Mouse (Mus musculus) neural tube, embryonic 14.5 days (tissue): Measurements from ENCODE around the gene Usp12. TPM values are rescaled to one million over a fixed set of nuclear protein-coding genes. Genes with fewer than 3 reads are reported as not detected.
"Not testable (repeated sequence)": the region's sequence is repeated elsewhere in the genome, so short reads cannot be mapped to it uniquely, and the experiment has no call there.

Experiments used
- ATAC-seq: fragments of 200-750 bp; cut with Nextera tagmentation; 2 replicates; pipeline ENCODE4 v1.8.0; 2017; ENCODE audit warnings: low read depth, mild to moderate bottlenecking, moderate TSS enrichment, moderate library complexity
- H3K27ac ChIP-seq: fragments of 300-500 bp; sonication (generic); 2 replicates; pipeline ENCODE4 v1.5.1; 2014; ENCODE audit warnings: low read depth, mild to moderate bottlenecking, control low read depth, low read length, moderate library complexity, mixed read lengths
- H3K27me3 ChIP-seq: fragments of 300-500 bp; sonication (generic); 2 replicates; pipeline ENCODE4 v1.6.1; 2014; ENCODE audit warnings: low read length; ENCODE audit not compliant: control insufficient read depth, insufficient read depth
- H3K36me3 ChIP-seq: fragments of 300-500 bp; sonication (generic); 2 replicates; pipeline ENCODE4 v1.6.1; 2014; ENCODE audit warnings: low read length, mixed read lengths; ENCODE audit not compliant: control insufficient read depth, insufficient read depth
- H3K4me1 ChIP-seq: fragments of 300-500 bp; sonication (generic); 2 replicates; pipeline ENCODE4 v1.6.1; 2014; ENCODE audit warnings: low read length; ENCODE audit not compliant: control insufficient read depth, insufficient read depth
- H3K4me2 ChIP-seq: fragments of 300-500 bp; sonication (generic); 2 replicates; pipeline ENCODE4 v1.6.1; 2014; ENCODE audit warnings: mild to moderate bottlenecking, low read depth, low read length, control low read depth
- H3K4me3 ChIP-seq: fragments of 300-500 bp; sonication (generic); 2 replicates; pipeline ENCODE4 v1.5.1; 2014; ENCODE audit warnings: low read depth, low read length, control low read depth, mixed read lengths
- H3K9ac ChIP-seq: fragments of 300-500 bp; sonication (generic); replicated peaks from 2 replicates; pipeline ENCODE4 v1.6.1; 2014; ENCODE audit warnings: low read depth, mild to moderate bottlenecking, control low read depth, low read length, mixed read lengths
- H3K9me3 ChIP-seq: fragments of 300-500 bp; sonication (generic); 2 replicates; pipeline ENCODE4 v1.6.1; 2016; ENCODE audit warnings: low read length; ENCODE audit not compliant: control insufficient read depth
- WGBS: fragments of 180-500 bp; shearing (Covaris S2); extraction: QIAGEN DNeasy Blood & Tissue Kit; methylation state at CpG from one replicate; pipeline ENCODE4 v1.1.7; 2014; 5-methylcytosine and 5-hydroxymethylcytosine counted together
- polyA plus RNA-seq: library from polyadenylated mRNA; unstranded; fragments of >200 nt; fragmentation: Nextera tagmentation; extraction: Ambion mirVana; gene quantifications from 2 replicates; pipeline ENCODE4 v1.2.1, GENCODE M21; 2014

The Usp12 gene
- polyA plus RNA-seq, 1 experiment from 2014 or later: 11.5 TPM

DNA sequence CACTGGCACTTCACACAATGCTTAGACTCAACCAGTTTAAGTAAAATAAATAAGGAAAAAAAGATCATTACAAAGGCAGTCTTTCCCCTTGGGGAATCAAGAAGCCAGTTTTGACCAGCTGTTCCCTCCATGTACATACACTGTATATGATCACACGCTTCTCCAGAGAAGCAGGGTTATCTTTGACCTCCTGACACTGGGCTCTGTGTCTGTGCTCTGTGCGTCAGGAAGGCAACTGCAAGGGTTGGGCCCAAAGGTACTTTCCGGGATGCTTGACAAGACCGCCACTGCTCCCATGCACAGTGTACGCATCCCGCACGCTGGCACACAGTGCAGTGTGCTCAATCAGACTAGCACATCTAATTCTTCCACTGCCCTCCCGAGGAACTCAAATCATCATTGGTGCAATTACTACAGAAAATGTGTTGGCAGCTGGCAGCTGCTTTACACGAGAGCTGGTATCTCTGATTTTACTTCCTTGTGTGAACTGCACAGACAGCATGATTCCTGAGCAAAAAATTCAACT, 57.8 kb downstream of the Usp12 start:
- ATAC-seq: 0 out of 2 replicates have a peak, but pooled peaks have one; percentile 38
- no peaks in the 10 kb centered on the region for H3K4me1 ChIP-seq
- H3K27me3 ChIP-seq: no peaks in the 10 kb centered on the region
- no peak overlapping the region for H3K4me2 ChIP-seq
- no peaks in the 10 kb centered on the region for H3K9me3 ChIP-seq
- 61% methylated on average over 9 of the region's 9 CpGs for WGBS
- H3K4me3 ChIP-seq: no peak overlapping the region
- H3K36me3 ChIP-seq: peaks cover 31% of the 10 kb centered on the region
- H3K9ac ChIP-seq: no peak overlapping the region
- no peak overlapping the region for H3K27ac ChIP-seq

GRCm38 (mm10) chr5:146736348-146736747, 58.5 kb downstream of the Usp12 start:
- Histone ChIP-seq H3K4me1 (no peaks in the 10 kb centered on the region), H3K9me3 (no peaks in the 10 kb centered on the region), H3K27me3 (no peaks in the 10 kb centered on the region), H3K9ac (no peak overlapping the region), H3K4me2 (no peak overlapping the region), H3K27ac (no peak overlapping the region), H3K4me3 (no peak overlapping the region), H3K36me3 (peaks cover 31% of the 10 kb centered on the region)
- no peak for ATAC-seq
- WGBS: 78% methylated on average over 18 of the region's 18 CpGs

GRCm38 (mm10) chr5:146735054-146735453, 59.8 kb downstream of the Usp12 start:
- not testable (repeated sequence) for ATAC-seq, H3K9ac ChIP-seq, H3K27ac ChIP-seq, H3K4me2 ChIP-seq, H3K4me1 ChIP-seq, H3K27me3 ChIP-seq, H3K9me3 ChIP-seq, H3K4me3 ChIP-seq
- WGBS: 100% methylated on average over 1 of the region's 9 CpGs
- peaks cover 29% of the 10 kb centered on the region for H3K36me3 ChIP-seq

DNA sequence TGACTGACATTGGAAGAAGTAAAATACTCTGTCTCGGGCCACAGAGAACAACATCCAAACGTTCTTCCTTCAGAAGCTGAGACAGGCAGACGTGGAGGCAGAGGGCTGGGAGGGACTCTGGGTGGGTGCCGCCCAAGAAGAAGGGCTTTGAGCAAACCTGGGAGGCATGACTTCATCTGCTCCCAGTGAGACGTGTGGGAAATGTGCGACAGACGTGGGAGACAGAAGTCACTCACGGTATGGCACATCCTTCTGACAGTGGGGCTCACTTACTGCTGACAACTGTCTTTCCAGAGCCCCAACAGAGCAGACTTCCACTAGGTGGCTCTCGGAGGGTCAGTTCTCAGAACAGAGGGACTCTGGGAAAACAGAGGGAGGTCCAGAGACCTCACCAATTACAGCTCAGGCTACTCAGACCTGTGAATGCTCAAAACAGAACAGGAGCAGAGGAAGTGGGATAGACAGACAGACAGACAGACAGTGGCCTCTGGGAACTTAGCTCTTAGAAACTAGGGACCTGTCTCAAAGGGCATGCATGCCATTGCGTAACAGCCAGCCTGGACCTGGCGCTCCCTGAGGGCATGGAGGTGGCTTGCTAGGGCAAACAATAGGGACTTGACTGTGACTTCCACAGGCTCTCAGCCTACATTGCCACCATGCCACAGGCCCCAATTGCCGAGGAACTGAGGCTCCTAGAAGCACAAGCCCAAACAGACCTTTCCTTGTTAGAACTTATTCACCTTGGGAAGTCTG, 60.7 kb downstream of the Usp12 start:
- ATAC-seq: no peak

DNA sequence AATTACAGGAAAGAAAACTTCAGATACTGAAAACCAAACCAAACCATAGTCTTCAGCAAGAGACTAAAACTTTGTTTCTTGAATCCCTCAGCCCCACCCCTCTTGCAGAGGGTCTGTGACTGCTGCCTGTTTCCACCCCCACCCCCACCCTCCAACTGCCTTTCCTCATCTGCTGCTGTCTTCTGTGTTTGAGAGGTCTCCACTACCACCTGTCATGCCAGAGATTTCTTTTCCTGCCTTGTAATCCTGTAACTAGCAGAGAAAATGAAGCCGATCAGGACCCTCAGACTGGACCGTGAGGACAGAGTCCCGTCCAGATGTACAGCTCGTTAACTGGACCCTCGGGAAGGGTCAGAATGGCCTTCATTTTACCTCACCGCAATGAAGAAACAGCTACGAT, 61.4 kb downstream of the Usp12 start:
- no peaks in the 10 kb centered on the region for H3K9me3 ChIP-seq
- H3K9ac ChIP-seq: no peak overlapping the region
- no peak overlapping the region for H3K4me3 ChIP-seq
- H3K4me1 ChIP-seq: no peaks in the 10 kb centered on the region
- WGBS: 79% methylated on average over 7 of the region's 7 CpGs
- H3K27ac ChIP-seq: no peak overlapping the region
- no peak for ATAC-seq
- no peaks in the 10 kb centered on the region for H3K27me3 ChIP-seq
- peaks cover 19% of the 10 kb centered on the region for H3K36me3 ChIP-seq
- no peak overlapping the region for H3K4me2 ChIP-seq

More for the DNA sequence above, 60.7 kb downstream of the Usp12 start:
- 79% methylated on average over 12 of the region's 12 CpGs for WGBS
- H3K9ac ChIP-seq: no peak overlapping the region
- H3K4me3 ChIP-seq: no peak overlapping the region
- peaks cover 20% of the 10 kb centered on the region for H3K36me3 ChIP-seq
- no peak overlapping the region for H3K27ac ChIP-seq
- H3K27me3 ChIP-seq: no peaks in the 10 kb centered on the region
- no peaks in the 10 kb centered on the region for H3K9me3 ChIP-seq
- H3K4me2 ChIP-seq: no peak overlapping the region
- H3K4me1 ChIP-seq: no peaks in the 10 kb centered on the region

DNA sequence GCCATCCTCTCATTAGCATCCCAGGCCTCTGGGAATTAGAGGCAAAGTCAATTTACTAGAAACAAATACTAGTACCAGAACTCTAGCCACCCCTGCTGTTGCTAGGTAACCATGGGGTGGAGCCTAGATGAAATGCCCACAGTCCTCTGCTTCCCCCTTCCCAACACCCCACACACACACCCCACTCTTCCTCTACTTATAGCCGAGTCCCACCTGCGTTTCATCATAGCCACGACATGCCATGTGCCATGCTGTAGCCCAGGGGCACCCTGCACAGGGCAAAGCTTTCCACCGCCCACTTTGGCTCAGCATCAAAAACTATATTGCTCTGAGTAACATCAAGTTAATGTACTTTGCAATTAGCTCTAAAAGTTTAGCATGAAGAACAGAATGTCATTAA, 67.8 kb downstream of the Usp12 start:
- no peak overlapping the region for H3K4me2 ChIP-seq
- 0 out of 2 replicates have a peak, but pooled peaks cover 4% of the 10 kb centered on the region for H3K4me1 ChIP-seq
- H3K4me3 ChIP-seq: no peak overlapping the region
- H3K9me3 ChIP-seq: no peaks in the 10 kb centered on the region
- no peak overlapping the region for H3K9ac ChIP-seq
- no peaks in the 10 kb centered on the region for H3K27me3 ChIP-seq
- H3K36me3 ChIP-seq: no peaks in the 10 kb centered on the region
- WGBS: 70% methylated on average over 4 of the region's 4 CpGs
- peak; percentile 44; the same call in 1 of the 2 replicates for ATAC-seq
- H3K27ac ChIP-seq: no peak overlapping the region

- H3K9ac ChIP-seq: no peak overlapping the region
- 71% methylated on average over 3 of the region's 3 CpGs for WGBS
- H3K27me3 ChIP-seq: no peaks in the 10 kb centered on the region
- no peak overlapping the region for H3K4me3 ChIP-seq
- 0 out of 2 replicates have a peak, but pooled peaks cover 4% of the 10 kb centered on the region for H3K4me1 ChIP-seq
- ATAC-seq: no peak
- H3K27ac ChIP-seq: no peak overlapping the region
- no peaks in the 10 kb centered on the region for H3K36me3 ChIP-seq
- H3K9me3 ChIP-seq: no peaks in the 10 kb centered on the region
- H3K4me2 ChIP-seq: no peak overlapping the region
These were observed 69.8 kb downstream of the Usp12 start for GRCm38 (mm10) chr5:146724956-146725355.

GRCm38 (mm10) chr5:146723452-146723851, 71.4 kb downstream of the Usp12 start:
- Histone ChIP-seq H3K4me1 (0 out of 2 replicates have a peak, but pooled peaks cover 4% of the 10 kb centered on the region), H3K4me2 (no peak overlapping the region), H3K27ac (no peak overlapping the region), H3K9me3 (no peaks in the 10 kb centered on the region), H3K27me3 (no peaks in the 10 kb centered on the region), H3K4me3 (no peak overlapping the region), H3K9ac (no peak overlapping the region), H3K36me3 (no peaks in the 10 kb centered on the region)
- ATAC-seq: no peak
- 94% methylated on average over 5 of the region's 5 CpGs for WGBS

GRCm38 (mm10) chr5:146722226-146722625, 72.6 kb downstream of the Usp12 start:
- 47% methylated on average over 14 of the region's 14 CpGs for WGBS
- ATAC-seq: no peak

More at GRCm38 (mm10) chr5:146722226-146722625, 72.6 kb downstream of the Usp12 start:
- no peak overlapping the region for H3K4me3 ChIP-seq
- H3K9ac ChIP-seq: no peak overlapping the region
- no peak overlapping the region for H3K4me2 ChIP-seq
- peak overlapping the region; percentile 18; the same call in 1 of the 2 replicates for H3K27ac ChIP-seq
- 0 out of 2 replicates have a peak, but pooled peaks cover 4% of the 10 kb centered on the region for H3K4me1 ChIP-seq
- no peaks in the 10 kb centered on the region for H3K36me3 ChIP-seq
- no peaks in the 10 kb centered on the region for H3K27me3 ChIP-seq
- no peaks in the 10 kb centered on the region for H3K9me3 ChIP-seq
